Mouse (Mus musculus) liver, embryonic 14.5 days (tissue): Measurements from ENCODE around the gene Cnot2.

ENCODE experiments used
- CTCF ChIP-seq: IDR thresholded peaks from 2 replicates; pipeline ENCODE4 v1.5.1; 2016; ENCODE audit warnings: antibody characterized with exemption, low read depth, control low read depth
- EP300 ChIP-seq: IDR thresholded peaks from 2 replicates; pipeline ENCODE4 v1.6.1; 2016; ENCODE audit warnings: antibody characterized with exemption, low read depth

GRCm38 (mm10) chr10:116448166-116448565 is 133.1 kb downstream of the Cnot2 start:
- TF ChIP-seq EP300 (no peak), CTCF (no peak)
